Mouse (Mus musculus): Measurements from ENCODE around the gene Cacfd1. TPM values are rescaled to one million over a fixed set of nuclear protein-coding genes. Genes with fewer than 3 reads are reported as not detected.
A peak's percentile ranks its signal among the peaks of the same experiment; 100 is the strongest.

Gene Cacfd1
- polyA plus RNA-seq, 1 experiment from 2014 or later, result 103 TPM

GRCm38 (mm10) chr2:26997993-26998392 is 11.7 kb upstream of the Cacfd1 start:
- Histone ChIP-seq H3K4me3 (replicated peaks) (no peak overlapping the region), H3K4me2 (no peak overlapping the region), H3K4me1 (no peaks in the 10 kb centered on the region), H3K9ac (replicated peaks) (no peak overlapping the region), H3K27ac (replicated peaks) (no peak overlapping the region), H3K9me3 (replicated peaks) (no peaks in the 10 kb centered on the region), H3K36me3 (no peaks in the 10 kb centered on the region), H3K27me3 (replicated peaks) (no peaks in the 10 kb centered on the region)
- WGBS, result 93% methylated on average over 7 of the region's 7 CpGs
- no peak for ATAC-seq (ENCODE audit: low FRiP score)

DNA sequence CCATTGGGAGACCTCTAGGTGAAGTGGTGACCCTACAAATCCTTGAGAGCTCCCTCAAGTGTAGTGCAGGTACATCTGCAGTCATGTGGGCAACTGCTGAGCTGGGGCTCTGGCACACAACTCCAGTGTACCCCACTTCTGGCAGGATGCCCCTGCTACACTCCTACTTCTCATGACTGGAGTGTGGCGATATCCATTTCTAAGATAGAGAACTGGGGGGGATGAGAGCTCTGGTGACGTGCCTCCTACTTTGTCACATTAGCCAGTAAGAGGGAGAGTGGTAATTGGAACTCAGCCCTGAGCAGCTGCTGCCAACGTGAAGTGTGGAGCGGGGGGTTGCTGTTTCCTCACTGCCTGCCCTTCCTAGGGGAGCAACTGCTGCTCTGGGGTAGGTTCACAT is 3.5 kb upstream of the Cacfd1 start:
- no peaks in the 10 kb centered on the region for H3K27me3 ChIP-seq (replicated peaks)
- no peak overlapping the region for H3K27ac ChIP-seq (replicated peaks)
- H3K4me1 ChIP-seq, result peaks cover 20% of the 10 kb centered on the region
- ATAC-seq (ENCODE audit: low FRiP score), result no peak
- WGBS, result 63% methylated on average over 4 of the region's 4 CpGs
- H3K9me3 ChIP-seq (replicated peaks), result no peaks in the 10 kb centered on the region
- no peak overlapping the region for H3K9ac ChIP-seq (replicated peaks)
- H3K36me3 ChIP-seq, result no peaks in the 10 kb centered on the region
- H3K4me3 ChIP-seq (replicated peaks), result no peak overlapping the region
- H3K4me2 ChIP-seq, result no peak overlapping the region

GRCm38 (mm10) chr2:27007701-27008100 is 2.0 kb upstream of the Cacfd1 start:
- Histone ChIP-seq H3K4me2 (no peak overlapping the region), H3K36me3 (no peaks in the 10 kb centered on the region), H3K27me3 (replicated peaks) (no peaks in the 10 kb centered on the region), H3K4me3 (replicated peaks) (no peak overlapping the region), H3K9me3 (replicated peaks) (no peaks in the 10 kb centered on the region), H3K27ac (replicated peaks) (no peak overlapping the region), H3K9ac (replicated peaks) (no peak overlapping the region), H3K4me1 (peaks cover 30% of the 10 kb centered on the region)
- WGBS, result 74% methylated on average over 7 of the region's 7 CpGs
- no peak for ATAC-seq (ENCODE audit: low FRiP score)

GRCm38 (mm10) chr2:27017802-27018201 is 8.1 kb downstream of the Cacfd1 start:
- H3K36me3 ChIP-seq, result peaks cover 74% of the 10 kb centered on the region
- H3K9ac ChIP-seq (replicated peaks), result no peak overlapping the region
- H3K9me3 ChIP-seq (replicated peaks), result no peaks in the 10 kb centered on the region
- H3K4me1 ChIP-seq, result no peaks in the 10 kb centered on the region
- no peak overlapping the region for H3K4me2 ChIP-seq
- no peak overlapping the region for H3K27ac ChIP-seq (replicated peaks)
- no peaks in the 10 kb centered on the region for H3K27me3 ChIP-seq (replicated peaks)
- 55% methylated on average over 5 of the region's 5 CpGs for WGBS
- ATAC-seq (ENCODE audit: low FRiP score), result no peak
- H3K4me3 ChIP-seq (replicated peaks), result no peak overlapping the region

- no peak overlapping the region for H3K4me2 ChIP-seq
- no peak overlapping the region for H3K9ac ChIP-seq (replicated peaks)
- H3K27ac ChIP-seq (replicated peaks), result no peak overlapping the region
- H3K4me3 ChIP-seq (replicated peaks), result no peak overlapping the region
- H3K4me1 ChIP-seq, result no peaks in the 10 kb centered on the region
- peaks cover 60% of the 10 kb centered on the region for H3K36me3 ChIP-seq
- no peaks in the 10 kb centered on the region for H3K27me3 ChIP-seq (replicated peaks)
- 95% methylated on average over 2 of the region's 2 CpGs for whole genome bisulfite sequencing
- H3K9me3 ChIP-seq (replicated peaks), result no peaks in the 10 kb centered on the region
- ATAC-seq (ENCODE audit: low FRiP score), result no peak
These were observed 9.8 kb downstream of the Cacfd1 start for GRCm38 (mm10) chr2:27019530-27019929.

GRCm38 (mm10) chr2:27021103-27021502 is 11.4 kb downstream of the Cacfd1 start:
- H3K27ac ChIP-seq (replicated peaks), result no peak overlapping the region
- H3K4me3 ChIP-seq (replicated peaks), result no peak overlapping the region
- no peak overlapping the region for H3K4me2 ChIP-seq
- H3K4me1 ChIP-seq, result no peaks in the 10 kb centered on the region
- WGBS, result 77% methylated on average over 1 of the region's 1 CpGs
- no peak for ATAC-seq (ENCODE audit: low FRiP score)
- peaks cover 45% of the 10 kb centered on the region for H3K36me3 ChIP-seq
- H3K9me3 ChIP-seq (replicated peaks), result no peaks in the 10 kb centered on the region
- no peaks in the 10 kb centered on the region for H3K27me3 ChIP-seq (replicated peaks)
- H3K9ac ChIP-seq (replicated peaks), result no peak overlapping the region

- no peaks in the 10 kb centered on the region for H3K27me3 ChIP-seq (replicated peaks)
- H3K27ac ChIP-seq (replicated peaks), result no peak overlapping the region
- H3K9me3 ChIP-seq (replicated peaks), result no peaks in the 10 kb centered on the region
- H3K9ac ChIP-seq (replicated peaks), result no peak overlapping the region
- ATAC-seq (ENCODE audit: low FRiP score), result no peak
- H3K4me2 ChIP-seq, result no peak overlapping the region
- H3K4me1 ChIP-seq, result peaks cover 11% of the 10 kb centered on the region
- peaks cover 30% of the 10 kb centered on the region for H3K36me3 ChIP-seq
- no peak overlapping the region for H3K4me3 ChIP-seq (replicated peaks)
- WGBS, result 86% methylated on average over 6 of the region's 6 CpGs
These were observed 12.9 kb downstream of the Cacfd1 start for GRCm38 (mm10) chr2:27022612-27023011.

DNA sequence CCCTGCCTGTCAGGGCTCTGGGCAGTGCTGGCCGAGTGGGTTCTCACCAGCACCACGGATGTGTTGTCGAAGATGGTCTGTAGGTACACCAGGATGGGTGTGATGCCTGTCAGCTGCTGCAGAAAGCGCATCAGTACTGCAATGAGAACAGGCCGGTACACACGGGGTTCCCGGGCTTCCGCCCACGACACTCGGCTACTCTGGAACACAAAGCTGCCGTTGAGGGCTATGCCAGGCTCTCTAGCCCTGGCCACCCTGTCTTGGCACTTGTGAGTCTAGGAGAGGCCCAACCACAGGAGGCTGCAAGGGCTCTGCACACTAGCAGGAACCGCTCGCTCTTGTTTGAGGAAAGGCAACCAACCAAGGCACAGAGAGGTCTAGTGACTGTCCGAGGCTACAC is 14.4 kb downstream of the Cacfd1 start:
- peaks cover 18% of the 10 kb centered on the region for H3K4me1 ChIP-seq
- 0 out of 2 replicates have a peak, but pooled peaks cover under 1% of the 10 kb centered on the region for H3K27me3 ChIP-seq (replicated peaks)
- no peak for ATAC-seq (ENCODE audit: low FRiP score)
- peaks cover 14% of the 10 kb centered on the region for H3K36me3 ChIP-seq
- no peak overlapping the region for H3K4me2 ChIP-seq
- H3K9ac ChIP-seq (replicated peaks), result no peak overlapping the region
- H3K27ac ChIP-seq (replicated peaks), result no peak overlapping the region
- H3K9me3 ChIP-seq (replicated peaks), result no peaks in the 10 kb centered on the region
- no peak overlapping the region for H3K4me3 ChIP-seq (replicated peaks)
- WGBS, result 88% methylated on average over 14 of the region's 14 CpGs

DNA sequence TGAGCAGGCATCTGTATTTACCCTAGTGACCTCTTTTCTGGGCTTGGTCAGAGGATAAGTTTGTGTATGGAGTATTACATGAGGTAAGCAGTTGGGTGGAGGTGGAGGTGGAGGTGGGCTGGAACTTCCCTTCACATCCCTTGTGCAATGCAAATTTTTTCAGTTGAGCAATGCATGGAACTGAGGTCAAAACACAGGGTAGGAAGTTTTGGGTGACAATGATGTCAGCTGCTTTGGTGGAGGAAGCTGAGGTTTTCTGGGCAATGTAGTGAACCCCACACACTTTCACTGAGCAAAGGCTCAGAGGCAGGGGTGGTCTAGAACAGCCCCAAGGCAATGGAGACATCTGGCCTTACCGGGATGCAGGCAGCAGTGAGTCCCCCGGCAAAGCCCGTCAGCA is 15.8 kb downstream of the Cacfd1 start:
- no peak overlapping the region for H3K4me2 ChIP-seq
- WGBS, result 81% methylated on average over 3 of the region's 3 CpGs

DNA sequence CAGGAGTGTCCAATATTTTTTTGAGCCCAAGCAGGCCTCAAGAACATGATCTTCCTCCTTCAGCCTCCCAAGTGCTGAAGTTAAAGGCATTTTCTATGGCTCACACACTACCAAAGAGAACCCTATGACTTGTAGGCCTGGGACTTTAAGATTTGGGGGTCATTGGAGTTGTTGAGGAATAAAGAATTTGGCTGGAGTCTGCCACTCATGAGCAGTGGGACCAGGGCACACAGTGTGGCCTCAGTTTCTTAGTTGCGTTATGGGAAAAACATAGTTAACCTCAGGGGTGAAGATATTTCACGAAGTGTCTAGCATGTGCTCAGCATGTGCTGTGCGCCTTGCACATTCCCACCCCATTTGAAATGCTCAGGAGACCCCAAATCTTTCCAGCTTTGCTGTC is 16.6 kb downstream of the Cacfd1 start:
- no peak overlapping the region for H3K4me3 ChIP-seq (replicated peaks)
- no peak overlapping the region for H3K9ac ChIP-seq (replicated peaks)
- ATAC-seq (ENCODE audit: low FRiP score), result no peak
- peaks cover 18% of the 10 kb centered on the region for H3K4me1 ChIP-seq
- no peaks in the 10 kb centered on the region for H3K9me3 ChIP-seq (replicated peaks)
- H3K36me3 ChIP-seq, result peaks cover under 1% of the 10 kb centered on the region; the same call in 1 of the 2 replicates
- WGBS, result 99% methylated on average over 3 of the region's 3 CpGs
- no peak overlapping the region for H3K27ac ChIP-seq (replicated peaks)
- 0 out of 2 replicates have a peak, but pooled peaks cover 3% of the 10 kb centered on the region for H3K27me3 ChIP-seq (replicated peaks)
- 0 out of 2 replicates have a peak overlapping the region, but pooled peaks have one; percentile 74 for H3K4me2 ChIP-seq

More for the DNA sequence above, 15.8 kb downstream of the Cacfd1 start:
- no peak overlapping the region for H3K4me3 ChIP-seq (replicated peaks)
- H3K4me1 ChIP-seq, result peaks cover 18% of the 10 kb centered on the region
- H3K36me3 ChIP-seq, result peaks cover 4% of the 10 kb centered on the region; the same call in 1 of the 2 replicates
- no peak overlapping the region for H3K27ac ChIP-seq (replicated peaks)
- H3K27me3 ChIP-seq (replicated peaks), result 0 out of 2 replicates have a peak, but pooled peaks cover 3% of the 10 kb centered on the region
- H3K9ac ChIP-seq (replicated peaks), result no peak overlapping the region
- H3K9me3 ChIP-seq (replicated peaks), result no peaks in the 10 kb centered on the region
- no peak for ATAC-seq (ENCODE audit: low FRiP score)

- peaks cover 18% of the 10 kb centered on the region for H3K4me1 ChIP-seq
- peak overlapping the region; percentile 80 for H3K27ac ChIP-seq (replicated peaks)
- WGBS, result 63% methylated on average over 10 of the region's 10 CpGs
- peak overlapping the region; percentile 74 for H3K4me2 ChIP-seq
- H3K9me3 ChIP-seq (replicated peaks), result no peaks in the 10 kb centered on the region
- H3K27me3 ChIP-seq (replicated peaks), result 0 out of 2 replicates have a peak, but pooled peaks cover 3% of the 10 kb centered on the region
- H3K36me3 ChIP-seq, result no peaks in the 10 kb centered on the region
- H3K9ac ChIP-seq (replicated peaks), result peak overlapping the region; percentile 52
- no peak for ATAC-seq (ENCODE audit: low FRiP score)
- peak overlapping the region; percentile 49 for H3K4me3 ChIP-seq (replicated peaks)
These were observed 17.3 kb downstream of the Cacfd1 start for GRCm38 (mm10) chr2:27026857-27027617.

All from neural tube, embryonic 15.5 days (tissue).